Mouse (Mus musculus) thymus, adult 2 months (tissue): ENCODE measurements around the gene Tubgcp2. TPM values are rescaled to one million over a fixed set of nuclear protein-coding genes. Genes with fewer than 3 reads are reported as not detected.

Experiments used
- DNase-seq: peaks from one replicate; pipeline ENCODE4 v3.0.0; 2021
- H3K27ac ChIP-seq: fragments of 200-500 bp; 2 replicates; pipeline ENCODE4 v1.5.1; 2012; ENCODE audit warnings: low read length, control low read depth; ENCODE audit not compliant: control insufficient read depth, insufficient read depth
- H3K27me3 ChIP-seq: fragments of 200-500 bp; 2 replicates; pipeline ENCODE4 v1.6.1; 2012; ENCODE audit warnings: mild to moderate bottlenecking, low read length, moderate library complexity, mixed read lengths; ENCODE audit not compliant: control insufficient read depth, insufficient read depth
- H3K36me3 ChIP-seq: fragments of 200-500 bp; 2 replicates; pipeline ENCODE4 v1.6.1; 2012; ENCODE audit warnings: mild to moderate bottlenecking, low read length, moderate library complexity; ENCODE audit not compliant: control insufficient read depth, insufficient read depth
- H3K4me1 ChIP-seq: fragments of 200-500 bp; replicated peaks from 2 replicates; pipeline ENCODE4 v1.6.1; 2012; ENCODE audit warnings: low read length; ENCODE audit not compliant: control insufficient read depth, insufficient read depth
- H3K4me3 ChIP-seq: fragments of 200-500 bp; 2 replicates; pipeline ENCODE4 v1.5.1; 2012; ENCODE audit warnings: mild to moderate bottlenecking, low read length, control low read depth, moderate library complexity; ENCODE audit not compliant: control insufficient read depth, insufficient read depth
- CTCF ChIP-seq: fragments of 200-500 bp; IDR thresholded peaks from 2 replicates; pipeline ENCODE4 v1.5.1; 2012; ENCODE audit warnings: mild to moderate bottlenecking, control low read depth, low read length, moderate library complexity, borderline replicate concordance; ENCODE audit not compliant: control insufficient read depth, poor library complexity, insufficient read depth; ENCODE audit errors: extremely low read depth
- POLR2A ChIP-seq: fragments of 200-500 bp; IDR thresholded peaks from 2 replicates; pipeline ENCODE4 v1.6.1; 2012; ENCODE audit warnings: mild to moderate bottlenecking, low read length, control low read depth, moderate library complexity; ENCODE audit not compliant: control insufficient read depth, poor library complexity, insufficient read depth; ENCODE audit errors: extremely low read depth
- WGBS: fragments of 180-500 bp; shearing (Covaris S2); methylation state at CpG from one replicate; pipeline ENCODE4 v1.1.7; 2018; 5-methylcytosine and 5-hydroxymethylcytosine counted together
- polyA plus RNA-seq: library from polyadenylated mRNA; depleted of rRNA; stranded (reverse); fragments of >200 nt; gene quantifications from 2 replicates; pipeline ENCODE4 v1.2.3, GENCODE M21; 2012

Tubgcp2 gene
- polyA plus RNA-seq, 1 experiment: 39.7 TPM

DNA sequence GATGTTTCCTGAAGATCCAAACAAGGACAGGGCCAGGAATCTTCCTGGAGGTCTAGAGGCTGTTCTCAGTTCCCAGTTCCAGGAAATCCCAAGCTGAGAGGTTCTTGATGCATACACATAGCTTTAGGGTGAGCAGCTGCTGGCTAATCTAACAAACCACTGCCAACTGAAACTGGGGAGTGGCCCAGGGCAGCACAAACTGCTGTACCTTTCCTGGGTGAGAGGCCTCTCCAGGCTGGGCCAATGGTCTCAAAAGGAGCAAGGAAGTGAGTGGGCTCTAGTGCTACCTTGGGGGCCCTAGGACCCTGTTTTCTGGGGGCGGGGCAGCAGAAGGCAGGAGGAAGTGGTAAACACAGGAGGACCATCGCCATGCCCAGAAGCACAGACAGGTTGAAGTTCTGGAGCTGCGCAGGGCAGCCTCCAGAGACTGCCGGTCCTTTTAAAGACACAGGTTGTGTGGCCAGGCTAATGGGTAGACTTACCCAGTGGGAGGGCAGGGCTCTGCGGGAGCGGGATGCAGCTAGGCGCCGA is 45.5 kb downstream of the Tubgcp2 start:
- WGBS: 44% methylated on average over 8 of the region's 8 CpGs
- no peak overlapping the region for H3K27ac ChIP-seq

DNA sequence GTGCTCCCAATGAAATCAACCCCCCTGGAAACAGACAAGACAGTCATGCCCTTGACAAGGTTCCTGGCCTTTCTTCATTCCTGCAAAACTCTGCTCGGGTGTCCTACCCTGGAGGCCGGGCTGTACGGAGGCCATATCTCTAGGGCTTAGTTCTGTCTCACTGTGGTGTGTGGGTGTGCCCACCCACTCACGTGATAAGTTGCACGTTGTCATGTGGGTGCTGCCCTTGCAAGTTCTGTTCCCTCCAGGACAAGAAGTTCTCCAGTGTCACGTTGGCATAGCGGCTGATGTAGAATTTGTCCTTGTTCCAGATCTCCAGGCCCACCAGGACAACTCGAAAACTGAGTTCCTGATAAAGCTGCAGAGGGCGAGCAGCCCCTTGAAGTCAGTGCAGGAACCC is 48.2 kb downstream of the Tubgcp2 start:
- no peaks in the 10 kb centered on the region for H3K27me3 ChIP-seq
- no peak for DNase-seq
- no peak for TF ChIP-seq CTCF
- TF ChIP-seq POLR2A: no peak
- H3K4me1 ChIP-seq: peaks cover 11% of the 10 kb centered on the region
- WGBS: 89% methylated on average over 9 of the region's 9 CpGs
- H3K27ac ChIP-seq: no peak overlapping the region
- H3K36me3 ChIP-seq: no peaks in the 10 kb centered on the region
- no peak overlapping the region for H3K4me3 ChIP-seq

More for the DNA sequence above, 45.5 kb downstream of the Tubgcp2 start:
- H3K27me3 ChIP-seq: no peaks in the 10 kb centered on the region
- no peak for DNase-seq
- no peak overlapping the region for H3K4me3 ChIP-seq
- H3K4me1 ChIP-seq: peaks cover 11% of the 10 kb centered on the region
- H3K36me3 ChIP-seq: no peaks in the 10 kb centered on the region
- no peak for TF ChIP-seq CTCF

DNA sequence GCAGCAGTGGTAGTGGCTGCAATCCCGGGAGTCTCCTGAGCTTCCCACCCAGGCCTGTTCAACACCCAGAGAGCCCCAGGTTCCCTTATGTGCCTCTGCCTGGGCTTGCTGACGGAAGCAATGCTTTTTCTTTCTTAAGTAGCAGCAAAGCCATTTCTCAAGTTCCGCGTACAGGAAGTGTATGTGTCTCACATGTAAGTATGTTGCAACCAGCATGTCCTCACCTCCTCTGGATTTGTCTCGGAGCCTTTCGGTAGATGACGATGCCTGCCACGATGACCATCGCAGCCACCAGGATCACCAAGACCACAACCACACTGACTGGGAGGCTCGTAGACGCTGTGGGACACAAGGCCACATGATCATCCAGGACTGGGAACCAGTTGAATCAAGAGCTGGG is 52.0 kb downstream of the Tubgcp2 start:
- TF ChIP-seq POLR2A (no peak), CTCF (no peak)
- H3K4me3 ChIP-seq: no peak overlapping the region
- DNase-seq: no peak
- H3K36me3 ChIP-seq: no peaks in the 10 kb centered on the region
- H3K4me1 ChIP-seq: 0 out of 2 replicates have a peak, but pooled peaks cover 2% of the 10 kb centered on the region
- no peaks in the 10 kb centered on the region for H3K27me3 ChIP-seq
- WGBS: 97% methylated on average over 11 of the region's 11 CpGs
- no peak overlapping the region for H3K27ac ChIP-seq

DNA sequence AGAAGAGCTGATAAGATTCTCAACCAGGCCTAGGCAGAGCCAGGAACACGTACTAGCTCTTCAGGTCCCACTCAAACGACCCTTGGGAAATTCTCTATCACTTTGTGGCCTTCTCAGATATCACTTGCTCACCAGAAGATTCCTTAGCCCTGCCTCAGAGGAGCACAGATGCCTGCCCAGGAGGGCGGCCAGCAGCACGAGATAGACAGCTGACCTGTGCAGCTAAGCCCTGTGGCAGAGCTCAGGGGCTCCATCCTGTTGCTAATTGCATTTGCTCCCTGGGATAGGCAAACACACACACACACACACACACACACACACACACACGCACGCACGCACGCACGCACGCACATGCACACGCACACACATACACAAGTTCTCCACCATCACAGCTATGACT is 54.4 kb downstream of the Tubgcp2 start:
- H3K4me3 ChIP-seq: no peak overlapping the region
- H3K36me3 ChIP-seq: no peaks in the 10 kb centered on the region
- H3K27me3 ChIP-seq: no peaks in the 10 kb centered on the region
- no peak for DNase-seq
- H3K4me1 ChIP-seq: peaks cover 9% of the 10 kb centered on the region
- no peak overlapping the region for H3K27ac ChIP-seq
- no peak for TF ChIP-seq CTCF
- no peak for TF ChIP-seq POLR2A
- 85% methylated on average over 11 of the region's 11 CpGs for WGBS

DNA sequence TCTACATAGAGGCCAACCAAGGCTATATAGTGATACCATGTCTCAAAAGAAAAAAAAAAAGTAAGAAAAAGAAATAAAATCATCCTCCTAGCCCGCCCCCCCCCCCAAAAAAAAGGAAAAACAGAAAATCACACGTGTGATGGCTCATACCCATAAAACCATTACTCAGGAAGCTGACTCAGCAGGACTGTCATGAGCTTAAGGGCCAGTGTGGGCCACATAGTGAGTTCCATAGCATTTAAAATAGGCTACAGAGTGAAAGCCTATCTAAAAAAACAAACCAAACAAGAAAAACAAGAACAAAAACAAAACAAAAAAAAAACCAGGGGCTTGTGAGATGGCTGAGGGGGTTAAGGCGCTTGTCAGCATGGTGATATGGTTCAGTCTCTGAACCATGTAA is 55.7 kb downstream of the Tubgcp2 start:
- no peak overlapping the region for H3K27ac ChIP-seq
- no peaks in the 10 kb centered on the region for H3K27me3 ChIP-seq
- H3K36me3 ChIP-seq: no peaks in the 10 kb centered on the region
- peaks cover 9% of the 10 kb centered on the region for H3K4me1 ChIP-seq
- WGBS: 48% methylated on average over 3 of the region's 3 CpGs
- DNase-seq: no peak
- H3K4me3 ChIP-seq: no peak overlapping the region
- no peak for TF ChIP-seq POLR2A
- no peak for TF ChIP-seq CTCF

DNA sequence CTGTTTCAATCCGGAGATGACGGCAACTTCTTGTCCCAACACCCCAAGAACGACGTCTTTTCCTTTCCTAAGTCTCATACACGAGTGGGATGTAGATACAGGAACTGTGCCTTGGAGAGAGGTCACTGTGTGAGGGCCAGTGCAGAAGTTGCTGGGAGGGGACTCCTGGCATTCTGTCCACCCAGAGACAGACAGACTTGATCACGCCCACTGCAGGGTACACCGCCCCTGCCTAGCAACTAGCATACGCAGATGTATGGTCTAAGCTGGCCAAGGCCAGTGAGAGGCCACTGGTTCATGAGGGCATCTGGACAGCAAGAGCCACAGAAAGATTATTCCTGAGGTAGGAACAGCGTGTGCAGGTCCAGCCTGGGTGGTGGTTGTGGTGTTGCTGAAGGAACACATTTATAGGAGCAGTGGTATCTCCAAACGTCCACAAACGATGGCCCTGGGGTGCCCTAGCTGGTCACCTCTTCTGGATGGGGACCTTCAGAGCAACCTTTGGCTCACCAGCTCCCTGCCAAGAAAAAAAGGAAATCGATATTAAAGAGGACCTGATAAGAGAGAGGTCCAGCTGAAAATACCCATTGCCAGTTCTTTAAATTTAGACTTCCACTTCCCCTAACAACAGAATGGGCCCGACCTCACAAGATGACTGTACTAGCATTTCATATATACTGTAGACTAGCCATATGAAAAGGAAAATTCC is 57.3 kb downstream of the Tubgcp2 start:
- DNase-seq: no peak
- no peak overlapping the region for H3K4me3 ChIP-seq
- H3K4me1 ChIP-seq: peaks cover 16% of the 10 kb centered on the region
- no peak overlapping the region for H3K27ac ChIP-seq
- no peaks in the 10 kb centered on the region for H3K27me3 ChIP-seq
- no peaks in the 10 kb centered on the region for H3K36me3 ChIP-seq
- TF ChIP-seq POLR2A: no peak
- TF ChIP-seq CTCF: no peak
- WGBS: 50% methylated on average over 13 of the region's 13 CpGs
